Mouse (Mus musculus): ENCODE data around the gene Psmd13. TPM values are rescaled to one million over a fixed set of nuclear protein-coding genes. Genes with fewer than 3 reads are reported as not detected.

Gene Psmd13
- polyA plus RNA-seq, 1 experiment = 251 TPM

DNA sequence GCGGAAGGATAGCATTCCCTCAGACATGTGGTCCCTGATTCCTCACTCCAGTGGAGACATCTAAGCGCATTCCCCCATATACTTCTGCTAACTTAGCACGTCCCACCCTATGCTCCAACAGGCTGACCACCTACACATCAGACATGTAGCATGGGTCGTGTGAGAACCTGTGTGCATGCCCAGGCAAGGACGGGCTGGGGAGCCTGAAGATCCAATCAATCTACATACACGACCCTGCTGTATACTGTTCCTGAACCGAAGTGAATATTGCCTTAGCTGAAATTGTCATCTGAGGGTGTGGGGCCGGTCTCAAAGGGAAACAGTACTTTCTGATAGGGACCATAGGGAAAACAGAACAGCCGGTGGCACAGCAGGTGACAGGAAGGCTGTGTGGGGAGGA is 26.6 kb upstream of the Psmd13 start:
- Histone ChIP-seq H3K9ac (ENCODE audit: low read depth, poor library complexity, severe bottlenecking) (peak overlapping the region; percentile 85), H3K27ac (ENCODE audit: insufficient read depth, low read length) (0 out of 2 replicates have a peak overlapping the region, but pooled peaks have one; percentile 1), H3K27me3 (ENCODE audit: control insufficient read depth, insufficient read depth, low read length, poor library complexity, severe bottlenecking) (no peaks in the 10 kb centered on the region), H3K9me3 (replicated peaks; ENCODE audit: control insufficient read depth, insufficient read depth, low read length, poor library complexity, severe bottlenecking) (no peaks in the 10 kb centered on the region), H3K4me3 (ENCODE audit: low read depth, low read length) (peak overlapping the region; percentile 84), H3K36me3 (ENCODE audit: control insufficient read depth, insufficient read depth, low read length, poor library complexity, severe bottlenecking) (peaks cover 16% of the 10 kb centered on the region), H3K4me1 (ENCODE audit: control insufficient read depth, insufficient read depth, low read length) (peaks cover 3% of the 10 kb centered on the region)
- TF ChIP-seq EP300 (IDR thresholded peaks at IDR 0.05; ENCODE audit: insufficient read depth, low read depth, low read length) (no peak), CTCF (IDR thresholded peaks at IDR 0.05; ENCODE audit: low read depth, low read length) (no peak), POLR2A (IDR thresholded peaks at IDR 0.05; ENCODE audit: insufficient read depth, low read length) (no peak)

DNA sequence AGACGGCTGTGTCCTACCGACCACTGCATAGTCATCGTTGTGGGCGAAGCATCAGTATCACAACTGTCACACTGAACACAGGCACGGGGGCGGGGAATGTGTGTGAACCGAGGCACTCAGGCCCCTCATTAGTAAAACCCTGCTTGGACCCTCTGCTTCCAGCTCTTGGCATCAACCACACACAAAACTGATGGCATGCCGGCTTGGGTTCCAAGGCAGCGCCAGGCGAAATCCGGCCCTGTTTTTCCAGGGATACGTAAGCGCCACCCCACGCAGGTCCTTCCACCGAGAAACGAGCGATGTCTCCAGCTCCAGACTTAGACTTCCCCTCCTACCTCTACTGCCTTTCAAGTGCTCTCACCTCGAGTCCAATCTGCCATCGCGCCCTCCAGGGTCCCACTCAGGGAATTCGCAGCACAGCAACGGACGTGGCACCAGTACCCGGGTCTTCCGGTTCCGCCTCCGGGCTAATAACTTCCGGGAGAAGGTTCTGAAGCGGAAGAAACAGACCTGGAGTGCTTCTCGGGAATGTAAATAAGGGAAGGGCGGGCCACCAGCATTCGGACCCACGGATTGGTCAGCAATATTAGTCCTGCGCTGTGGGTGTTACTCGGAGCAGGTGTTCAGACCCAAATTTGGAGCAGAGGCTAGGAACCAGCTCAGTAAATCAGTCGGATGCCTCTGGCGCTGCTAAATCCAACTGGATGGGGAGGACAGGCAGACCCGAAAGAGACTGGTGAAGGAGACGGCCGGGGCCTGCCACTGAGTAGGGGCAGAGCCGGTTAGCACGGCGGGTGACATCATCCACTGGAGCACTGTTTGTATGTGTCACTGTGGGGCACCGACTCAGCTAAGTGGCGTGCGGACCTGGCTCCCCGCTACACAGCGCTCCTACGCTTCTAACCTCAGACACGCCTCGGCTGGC is 25.6 kb upstream of the Psmd13 start, which contains the start of gene Gm45785:
Gm45785 (minus strand) TSS at position 472 of the 925 bp plus-strand sequence.
- Histone ChIP-seq H3K9me3 (replicated peaks; ENCODE audit: control insufficient read depth, insufficient read depth, low read length, poor library complexity, severe bottlenecking) (no peaks in the 10 kb centered on the region), H3K36me3 (ENCODE audit: control insufficient read depth, insufficient read depth, low read length, poor library complexity, severe bottlenecking) (peaks cover 24% of the 10 kb centered on the region), H3K4me3 (ENCODE audit: low read depth, low read length) (peak within 1 kb of the TSS; percentile 84), H3K27me3 (ENCODE audit: control insufficient read depth, insufficient read depth, low read length, poor library complexity, severe bottlenecking) (no peaks in the 10 kb centered on the region), H3K9ac (ENCODE audit: low read depth, poor library complexity, severe bottlenecking) (peak within 1 kb of the TSS; percentile 85), H3K4me1 (ENCODE audit: control insufficient read depth, insufficient read depth, low read length) (peaks cover 3% of the 10 kb centered on the region), H3K27ac (ENCODE audit: insufficient read depth, low read length) (peak within 1 kb of the TSS; percentile 20)
- TF ChIP-seq EP300 (IDR thresholded peaks at IDR 0.05; ENCODE audit: insufficient read depth, low read depth, low read length) (no peak), CTCF (IDR thresholded peaks at IDR 0.05; ENCODE audit: low read depth, low read length) (no peak), POLR2A (IDR thresholded peaks at IDR 0.05; ENCODE audit: insufficient read depth, low read length) (peak; percentile 39)

DNA sequence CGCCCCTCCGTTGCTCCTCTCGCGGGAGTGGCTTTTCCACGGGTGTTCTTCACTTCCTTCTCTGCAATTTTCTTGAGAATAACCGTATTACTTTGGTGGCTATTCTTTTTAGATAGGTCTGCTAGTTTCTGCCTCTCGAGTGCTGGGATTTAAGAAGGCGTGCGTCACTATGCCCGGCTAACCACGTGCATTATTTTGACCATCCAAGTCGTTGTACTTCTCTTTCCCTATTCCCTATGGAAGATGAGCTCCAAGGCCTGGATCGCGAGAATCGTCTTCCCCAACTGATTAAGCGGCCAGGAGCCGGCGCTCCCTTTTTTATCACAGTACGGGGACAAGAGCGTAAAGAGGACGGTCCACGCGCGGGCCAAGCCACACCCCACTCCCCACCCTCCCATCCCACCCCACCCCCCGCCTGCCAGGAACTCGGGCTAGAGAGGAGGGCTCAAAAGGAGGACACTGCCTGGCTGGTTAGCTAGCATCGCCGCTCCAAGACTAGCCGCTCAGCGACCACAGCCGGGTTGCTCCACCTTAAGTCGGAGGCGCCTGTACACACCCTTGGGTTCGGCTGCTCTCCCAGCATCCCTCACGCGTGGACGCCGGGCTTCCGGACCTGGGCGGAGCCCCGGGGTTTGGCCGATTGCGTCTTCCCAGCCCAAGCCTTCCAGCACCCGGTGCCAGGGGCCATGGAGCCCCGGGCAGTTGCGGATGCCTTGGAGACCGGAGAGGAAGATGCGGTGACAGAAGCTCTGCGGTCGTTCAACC is 24.8 kb upstream of the Psmd13 start, which contains the start of gene Ric8a:
Ric8a (plus strand) TSS at position 173 of the 765 bp plus-strand sequence.
- H3K4me3 ChIP-seq (ENCODE audit: low read depth, low read length) = peak within 1 kb of the TSS; percentile 84
- TF ChIP-seq CTCF (IDR thresholded peaks at IDR 0.05; ENCODE audit: low read depth, low read length) = no peak
- TF ChIP-seq EP300 (IDR thresholded peaks at IDR 0.05; ENCODE audit: insufficient read depth, low read depth, low read length) = no peak
- no peak for TF ChIP-seq POLR2A (IDR thresholded peaks at IDR 0.05; ENCODE audit: insufficient read depth, low read length)
- peak within 1 kb of the TSS; percentile 85 for H3K9ac ChIP-seq (ENCODE audit: low read depth, poor library complexity, severe bottlenecking)
- no peaks in the 10 kb centered on the region for H3K27me3 ChIP-seq (ENCODE audit: control insufficient read depth, insufficient read depth, low read length, poor library complexity, severe bottlenecking)
- H3K9me3 ChIP-seq (replicated peaks; ENCODE audit: control insufficient read depth, insufficient read depth, low read length, poor library complexity, severe bottlenecking) = no peaks in the 10 kb centered on the region
- peaks cover 32% of the 10 kb centered on the region for H3K36me3 ChIP-seq (ENCODE audit: control insufficient read depth, insufficient read depth, low read length, poor library complexity, severe bottlenecking)
- H3K4me1 ChIP-seq (ENCODE audit: control insufficient read depth, insufficient read depth, low read length) = peaks cover 3% of the 10 kb centered on the region
- H3K27ac ChIP-seq (ENCODE audit: insufficient read depth, low read length) = peak within 1 kb of the TSS; percentile 20

DNA sequence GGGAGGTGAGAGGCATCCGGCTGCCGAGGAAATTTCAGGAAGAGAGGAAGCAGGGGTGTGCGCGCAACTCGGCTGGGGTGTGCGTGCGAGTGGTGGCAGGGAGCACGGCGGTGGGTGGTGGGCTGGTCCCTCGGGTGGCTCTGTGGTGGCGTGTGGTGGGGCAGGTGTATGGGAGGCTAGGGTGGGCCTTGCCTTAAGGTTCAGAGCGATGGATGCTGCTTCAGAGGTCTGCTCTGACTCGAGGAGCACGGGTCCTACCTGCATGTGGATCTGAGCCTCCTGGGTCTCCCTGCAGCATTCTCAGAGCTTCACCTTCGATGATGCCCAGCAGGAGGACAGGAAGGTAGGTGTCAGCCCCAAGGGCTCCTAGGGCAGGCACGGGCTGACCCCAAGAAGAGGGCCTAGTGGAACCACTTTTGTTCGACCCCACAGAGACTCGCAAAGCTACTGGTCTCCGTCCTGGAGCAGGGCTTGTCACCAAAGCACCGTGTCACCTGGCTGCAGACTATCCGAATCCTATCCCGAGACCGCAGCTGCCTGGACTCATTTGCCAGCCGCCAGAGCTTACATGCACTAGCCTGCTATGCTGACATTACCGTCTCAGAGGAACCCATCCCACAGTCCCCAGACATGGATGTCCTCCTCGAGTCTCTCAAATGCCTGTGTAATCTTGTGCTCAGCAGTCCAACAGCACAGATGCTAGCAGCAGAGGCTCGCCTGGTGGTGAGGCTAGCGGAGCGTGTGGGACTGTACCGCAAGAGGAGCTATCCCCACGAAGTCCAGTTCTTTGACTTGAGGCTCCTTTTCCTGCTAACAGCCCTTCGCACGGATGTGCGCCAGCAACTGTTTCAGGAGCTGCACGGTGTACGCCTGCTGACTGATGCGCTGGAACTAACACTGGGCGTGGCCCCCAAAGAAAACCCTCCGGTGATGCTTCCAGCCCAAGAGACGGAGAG is 23.9 kb upstream of the Psmd13 start, which contains the start of gene Bet1l:
Bet1l (minus strand) TSS at position 28 of the 956 bp plus-strand sequence.
- H3K9me3 ChIP-seq (replicated peaks; ENCODE audit: control insufficient read depth, insufficient read depth, low read length, poor library complexity, severe bottlenecking) = no peaks in the 10 kb centered on the region
- H3K27me3 ChIP-seq (ENCODE audit: control insufficient read depth, insufficient read depth, low read length, poor library complexity, severe bottlenecking) = no peaks in the 10 kb centered on the region
- H3K4me1 ChIP-seq (ENCODE audit: control insufficient read depth, insufficient read depth, low read length) = peaks cover 3% of the 10 kb centered on the region
- TF ChIP-seq EP300 (IDR thresholded peaks at IDR 0.05; ENCODE audit: insufficient read depth, low read depth, low read length) (no peak), POLR2A (IDR thresholded peaks at IDR 0.05; ENCODE audit: insufficient read depth, low read length) (no peak), CTCF (IDR thresholded peaks at IDR 0.05; ENCODE audit: low read depth, low read length) (no peak)
- H3K4me3 ChIP-seq (ENCODE audit: low read depth, low read length) = peak within 1 kb of the TSS; percentile 84
- peaks cover 41% of the 10 kb centered on the region for H3K36me3 ChIP-seq (ENCODE audit: control insufficient read depth, insufficient read depth, low read length, poor library complexity, severe bottlenecking)
- peak within 1 kb of the TSS; percentile 85 for H3K9ac ChIP-seq (ENCODE audit: low read depth, poor library complexity, severe bottlenecking)
- peak within 1 kb of the TSS; percentile 20 for H3K27ac ChIP-seq (ENCODE audit: insufficient read depth, low read length)

DNA sequence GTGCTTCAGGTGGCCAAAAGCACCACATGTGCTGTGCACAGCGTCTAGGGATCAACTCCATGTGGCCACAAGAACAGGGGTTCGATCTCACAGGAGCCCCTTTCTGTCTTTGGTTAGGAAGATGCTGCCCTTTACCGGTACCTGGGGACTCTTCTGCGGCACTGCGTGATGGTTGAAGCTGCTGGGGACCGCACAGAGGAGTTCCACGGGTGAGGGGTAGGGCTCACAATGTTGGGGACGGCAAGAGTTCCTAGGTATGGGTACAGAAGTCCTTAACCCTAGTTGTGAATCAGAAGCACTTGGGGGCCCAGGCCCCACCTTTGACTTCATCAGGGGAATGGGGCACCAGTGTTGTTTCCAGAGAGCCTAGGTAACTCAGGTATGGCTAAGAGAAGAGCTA is 23.0 kb upstream of the Psmd13 start:
- no peaks in the 10 kb centered on the region for H3K27me3 ChIP-seq (ENCODE audit: control insufficient read depth, insufficient read depth, low read length, poor library complexity, severe bottlenecking)
- H3K36me3 ChIP-seq (ENCODE audit: control insufficient read depth, insufficient read depth, low read length, poor library complexity, severe bottlenecking) = peaks cover 46% of the 10 kb centered on the region
- H3K9me3 ChIP-seq (replicated peaks; ENCODE audit: control insufficient read depth, insufficient read depth, low read length, poor library complexity, severe bottlenecking) = no peaks in the 10 kb centered on the region
- peak overlapping the region; percentile 84 for H3K4me3 ChIP-seq (ENCODE audit: low read depth, low read length)
- H3K4me1 ChIP-seq (ENCODE audit: control insufficient read depth, insufficient read depth, low read length) = peaks cover 3% of the 10 kb centered on the region
- no peak for TF ChIP-seq EP300 (IDR thresholded peaks at IDR 0.05; ENCODE audit: insufficient read depth, low read depth, low read length)
- no peak for TF ChIP-seq POLR2A (IDR thresholded peaks at IDR 0.05; ENCODE audit: insufficient read depth, low read length)
- no peak for TF ChIP-seq CTCF (IDR thresholded peaks at IDR 0.05; ENCODE audit: low read depth, low read length)
- no peak overlapping the region for H3K27ac ChIP-seq (ENCODE audit: insufficient read depth, low read length)
- no peak overlapping the region for H3K9ac ChIP-seq (ENCODE audit: low read depth, poor library complexity, severe bottlenecking)
